Mouse (Mus musculus) stomach, postnatal 0 days (tissue): ENCODE measurements at regions not wholly inside any gene's neighbourhood (a gene's known extent, or its start where the extent isn't known, plus 50 kb on each side); places are given as distances from the start of the nearest gene placed in this dataset.

Experiments used
- CTCF ChIP-seq: IDR thresholded peaks from 2 replicates; pipeline ENCODE4 v1.5.1; 2016; ENCODE audit warnings: antibody characterized with exemption, low read depth, mild to moderate bottlenecking, moderate library complexity
- EP300 ChIP-seq: optimal IDR thresholded peaks from 2 replicates; pipeline ENCODE3; 2016; ENCODE audit warnings: antibody characterized with exemption

DNA sequence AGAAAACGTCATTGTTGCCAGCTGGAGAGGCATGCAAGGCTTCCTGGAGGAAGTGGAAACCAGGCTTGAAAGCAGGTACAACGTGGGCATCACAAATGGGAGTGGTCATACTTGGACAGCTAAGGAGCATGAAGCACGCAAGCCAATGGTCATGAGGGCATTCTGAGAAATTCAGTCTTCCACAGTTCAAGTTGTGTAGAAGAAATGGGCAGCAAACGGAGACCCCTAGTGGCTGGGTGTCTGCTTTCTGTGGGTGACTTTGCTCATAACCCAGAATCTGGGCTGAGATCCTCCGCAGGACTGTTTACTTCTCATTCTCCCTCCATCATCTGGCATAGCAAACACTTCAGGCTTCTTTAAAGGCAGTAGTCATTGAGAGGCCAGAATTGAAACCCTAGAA, 655.7 kb upstream of the Cdh11 start:
- TF ChIP-seq CTCF (peak; percentile 65), EP300 (no peak)
